Mouse (Mus musculus) CD8-positive naive resting alpha-beta T cell, adult 2 months (primary cell): ENCODE results near the gene Kmt5b.

Experiments
- DNase-seq, 2 experiments: peaks; one replicate each; pipeline ENCODE4 v3.0.0; 2022; ENCODE audit warnings: low read depth in 2 of 2, low spot score in 2 of 2

Kmt5b gene

GRCm38 (mm10) chr19:3840685-3841084 is 73.5 kb downstream of the Kmt5b start:
- DNase-seq: no peak

DNA sequence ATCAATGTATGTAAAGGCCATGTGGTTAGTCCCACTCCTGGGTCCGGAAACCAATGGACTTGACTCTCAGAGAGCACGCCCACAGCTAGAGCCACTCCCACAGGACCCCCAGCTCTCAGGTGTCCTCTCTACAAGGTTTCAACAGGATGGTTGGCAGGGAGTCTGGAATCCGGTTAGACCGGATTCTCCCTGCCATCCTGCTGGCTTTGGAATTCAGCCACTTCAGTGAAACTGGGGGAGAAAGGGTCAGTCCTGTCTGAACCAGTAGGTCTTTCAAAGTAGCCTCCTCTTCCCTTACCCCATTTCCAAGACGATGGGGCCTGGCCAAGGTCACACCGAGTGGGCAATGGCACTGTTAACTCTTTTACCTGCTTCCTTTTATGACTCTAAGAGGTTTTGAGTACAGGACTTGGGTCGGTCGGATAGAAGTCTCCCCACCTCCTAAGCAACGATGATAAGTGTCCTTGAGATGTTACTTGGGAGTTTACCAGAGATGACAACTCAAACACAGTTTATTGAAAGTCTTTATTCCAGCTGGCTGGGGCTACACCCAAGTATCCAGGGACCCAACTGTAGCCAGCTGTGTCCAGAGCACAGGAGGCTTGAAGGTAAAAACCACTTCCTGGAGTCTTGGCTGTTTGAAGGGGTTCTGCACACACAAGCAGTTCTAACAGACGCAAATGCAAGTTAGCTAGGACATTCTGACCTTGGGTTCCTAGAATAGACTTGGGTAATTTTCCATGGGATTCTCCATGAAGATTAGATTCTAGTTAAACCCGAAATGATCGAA is 75.3 kb downstream of the Kmt5b start:
- DNase-seq: no peak

GRCm38 (mm10) chr19:3843629-3844028 is 76.4 kb downstream of the Kmt5b start:
- DNase-seq: no peak

DNA sequence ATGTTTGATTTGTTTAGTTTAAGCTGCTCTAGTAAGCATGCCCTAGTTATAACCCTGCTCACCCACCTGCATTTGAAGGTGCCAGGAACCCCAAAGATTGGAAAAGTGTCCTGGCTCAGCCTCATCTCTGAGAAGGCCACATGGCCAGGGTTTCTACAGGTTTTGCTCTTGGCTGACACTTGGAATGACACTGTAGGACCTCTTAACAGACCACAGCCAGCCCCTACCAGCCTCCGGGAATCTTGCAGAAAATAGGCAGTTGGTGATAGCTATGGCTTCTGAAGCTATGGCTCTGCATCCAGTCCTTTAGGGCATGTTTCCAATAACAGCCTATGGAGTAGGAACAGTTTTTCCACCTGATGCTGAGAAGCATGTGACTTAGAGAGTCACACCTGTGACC is 77.6 kb downstream of the Kmt5b start:
- no peak for DNase-seq

- DNase-seq: no peak
These were observed 78.1 kb downstream of the Kmt5b start for GRCm38 (mm10) chr19:3845339-3845738.

DNA sequence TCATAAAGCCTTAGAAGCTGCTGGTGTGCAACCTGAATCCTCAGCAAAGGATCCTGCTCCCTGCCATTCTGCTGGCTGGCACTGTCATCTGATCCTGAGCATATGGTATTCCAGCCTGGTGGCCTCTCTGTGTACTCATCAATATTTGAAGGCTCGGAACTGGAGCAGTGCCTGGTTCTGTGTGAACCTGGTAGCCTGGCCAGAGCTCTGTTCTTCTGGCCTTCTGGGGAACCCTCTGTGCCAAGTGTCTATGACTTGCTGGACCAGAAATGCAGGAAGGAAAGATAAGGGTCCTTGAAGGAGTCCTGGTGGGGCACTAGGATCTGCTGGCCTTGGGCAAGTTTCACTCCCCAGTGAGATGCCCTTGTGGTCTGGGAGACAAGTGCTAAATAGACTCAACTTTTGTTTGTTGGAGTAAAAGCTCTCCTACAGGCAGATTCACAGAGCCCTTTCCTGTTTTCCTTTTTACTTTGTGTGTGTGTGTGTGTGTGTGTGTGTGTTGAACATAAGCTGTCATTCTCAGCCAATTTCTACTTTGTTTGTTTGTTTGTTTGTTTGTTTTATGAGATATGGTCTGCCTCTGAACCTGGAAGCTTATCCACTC is 78.7 kb downstream of the Kmt5b start:
- DNase-seq: no peak

DNA sequence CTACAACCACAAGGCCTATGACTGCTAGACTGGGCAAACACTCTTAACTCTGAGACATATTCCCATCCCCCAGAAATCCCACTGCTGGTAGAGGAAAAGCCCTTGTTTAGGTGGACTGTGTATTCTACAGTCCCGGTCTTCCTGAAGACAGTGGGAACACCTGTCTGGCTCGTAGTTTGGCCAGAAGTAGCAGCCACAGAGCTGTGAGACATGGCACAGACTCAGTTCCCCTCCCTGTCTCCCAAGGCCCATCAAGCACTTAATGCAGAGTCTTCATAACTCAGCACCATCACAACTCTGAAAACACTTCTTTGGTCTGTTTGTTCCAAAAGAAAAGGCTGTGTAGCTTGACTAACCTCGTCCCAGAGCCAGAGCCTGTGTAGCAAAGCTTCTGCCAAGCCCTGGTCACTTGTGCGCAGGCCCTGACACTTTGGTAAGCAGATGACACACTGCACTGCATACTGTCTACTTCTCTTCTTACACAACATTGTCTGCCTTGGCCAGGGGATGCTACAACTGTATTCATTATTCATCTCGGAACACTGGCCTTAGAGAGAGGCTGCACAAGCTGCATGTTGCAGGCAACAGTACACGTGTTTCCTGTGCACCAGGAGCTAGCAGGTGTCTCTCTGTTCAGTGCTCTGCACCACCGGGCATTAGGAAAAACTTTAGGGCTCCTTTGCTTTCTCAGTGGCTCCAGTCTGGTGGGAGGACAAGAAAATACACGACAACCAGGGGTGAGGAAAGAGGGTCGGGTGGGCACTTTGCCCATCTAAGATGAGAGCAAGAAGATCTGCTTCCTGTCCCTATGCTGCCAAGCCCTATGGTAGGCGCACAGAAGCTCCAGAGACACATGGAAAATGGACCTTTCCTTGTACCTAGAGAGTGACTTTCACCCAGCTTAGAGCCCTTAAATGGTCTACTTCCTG is 79.7 kb downstream of the Kmt5b start:
- DNase-seq: no peak

DNA sequence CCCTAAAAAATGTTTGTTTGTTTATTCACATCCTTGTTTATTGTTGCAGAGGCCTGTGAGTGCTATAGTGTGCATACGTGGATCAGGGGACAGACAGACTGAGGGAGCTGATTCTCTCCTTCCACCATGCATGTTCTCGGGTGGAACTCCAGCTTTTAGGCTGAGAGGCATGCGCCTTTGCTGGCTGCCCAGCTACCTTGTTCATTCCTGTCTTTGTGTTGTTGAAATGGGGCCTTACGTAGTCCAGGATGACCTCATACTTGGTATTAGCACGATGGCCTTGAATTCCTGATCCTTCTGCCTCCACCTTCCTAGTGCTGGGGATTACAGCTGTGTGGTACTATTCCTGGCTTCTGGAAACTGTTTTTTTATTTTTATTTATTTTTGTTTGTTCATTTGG is 80.5 kb downstream of the Kmt5b start:
- DNase-seq: no peak

GRCm38 (mm10) chr19:3848207-3848808 is 81.1 kb downstream of the Kmt5b start:
- no peak for DNase-seq

DNA sequence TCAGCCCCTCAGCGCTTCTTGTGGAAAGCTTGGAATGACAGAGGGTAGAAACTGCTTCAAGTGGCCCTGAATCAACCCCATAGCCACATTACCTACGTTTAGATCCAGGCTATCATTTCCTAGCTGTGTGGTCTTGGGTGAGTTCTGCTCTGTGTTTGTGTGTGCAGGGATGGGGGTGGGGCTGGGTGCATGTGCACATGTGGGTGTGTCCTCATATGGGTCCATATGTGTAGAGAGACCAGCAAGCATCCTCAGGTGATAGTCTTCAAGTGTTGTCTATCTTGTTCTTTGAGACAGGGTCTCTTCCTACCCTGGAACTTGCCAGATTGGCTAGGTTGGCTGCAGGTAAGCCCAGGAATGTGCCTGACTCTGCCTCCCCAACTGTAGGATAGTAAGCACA is 82.0 kb downstream of the Kmt5b start:
- no peak for DNase-seq

- DNase-seq: no peak
These were observed 82.9 kb downstream of the Kmt5b start for GRCm38 (mm10) chr19:3850076-3850475.

- DNase-seq: no peak
These were observed 83.7 kb downstream of the Kmt5b start for GRCm38 (mm10) chr19:3850847-3851469.

- DNase-seq: peak; percentile 94 to 96
These were observed 84.3 kb downstream of the Kmt5b start, which contains the start of gene Chka for GRCm38 (mm10) chr19:3851502-3851962. Chka (plus strand) TSS chr19:3851773.

- peak in 1 of 2 experiments; percentile 26 for DNase-seq
These were observed 84.9 kb downstream of the Kmt5b start for GRCm38 (mm10) chr19:3851979-3852681.

GRCm38 (mm10) chr19:3853121-3853520 is 85.9 kb downstream of the Kmt5b start:
- no peak for DNase-seq

DNA sequence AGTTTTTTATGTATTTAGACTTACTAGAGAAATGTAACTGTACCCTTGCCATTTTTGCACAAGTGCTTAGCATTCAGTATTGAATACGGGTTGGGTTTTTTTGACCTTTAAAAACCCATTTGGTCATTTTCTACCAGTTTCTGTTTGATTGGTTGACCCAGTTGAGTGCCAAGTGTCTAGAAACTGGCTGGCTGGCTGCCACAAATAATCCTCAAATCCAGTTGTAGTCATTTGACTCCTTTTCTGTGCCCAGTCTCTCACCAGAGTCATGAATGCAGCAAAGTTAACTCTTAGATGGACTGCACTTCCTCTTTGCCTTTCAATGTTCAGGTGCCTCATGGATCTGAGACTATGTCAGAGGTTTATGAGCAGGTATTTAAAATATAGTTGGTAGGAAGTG is 86.7 kb downstream of the Kmt5b start:
- DNase-seq: no peak

- DNase-seq: peak in 1 of 2 experiments; percentile 6
These were observed 87.9 kb downstream of the Kmt5b start for GRCm38 (mm10) chr19:3855091-3855490.

- no peak for DNase-seq
These were observed 88.4 kb downstream of the Kmt5b start for GRCm38 (mm10) chr19:3855601-3856000.

GRCm38 (mm10) chr19:3857220-3857619 is 90.0 kb downstream of the Kmt5b start:
- DNase-seq: no peak

DNA sequence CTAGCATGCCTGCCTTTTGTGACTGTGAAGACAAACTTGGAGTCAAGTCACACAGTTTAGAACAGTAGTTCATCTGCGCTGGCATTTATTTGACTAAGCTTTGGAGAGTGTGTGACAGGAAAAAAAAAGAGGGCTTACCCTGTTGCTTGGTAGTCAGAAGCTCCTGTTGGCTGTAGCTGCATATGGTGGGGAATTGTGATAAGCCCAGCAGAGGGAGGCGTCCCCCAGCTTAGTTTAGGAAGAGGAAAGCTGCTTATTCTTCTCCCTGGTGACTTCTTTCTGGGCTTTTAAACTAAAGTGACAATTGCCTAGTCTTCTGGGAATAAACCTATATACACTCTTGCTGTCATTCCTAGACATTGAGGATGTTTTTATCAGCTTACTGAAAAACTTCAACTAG is 95.5 kb downstream of the Kmt5b start:
- no peak for DNase-seq
